Mouse (Mus musculus) kidney, adult 8-10 months (tissue): ENCODE data around the gene Wdr86.

ENCODE experiments used
- DNase-seq, 2 experiments: peaks; one replicate each; pipeline ENCODE4 v3.0.0; 2022

The Wdr86 gene

GRCm38 (mm10) chr5:24681436-24681835 is 49.1 kb downstream of the Wdr86 start:
- DNase-seq = no peak

DNA sequence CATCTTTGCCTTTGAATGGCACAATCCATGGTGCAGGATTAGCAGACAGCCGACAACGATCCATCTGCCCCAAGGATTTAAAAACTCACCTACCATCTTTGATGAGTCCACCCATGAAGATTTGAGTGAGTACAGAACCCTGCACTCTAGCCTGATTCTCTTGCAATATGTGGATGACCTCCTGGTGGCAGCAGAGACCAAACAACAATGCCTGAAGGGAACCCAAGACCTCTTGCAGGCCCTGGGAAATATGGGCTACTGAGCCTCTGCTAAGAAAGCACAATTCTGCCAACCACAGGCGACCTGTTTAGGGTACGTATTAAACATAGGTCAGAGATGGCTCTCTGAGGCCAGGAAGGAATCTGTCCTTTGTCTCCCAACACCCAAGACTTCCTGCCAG is 56.3 kb downstream of the Wdr86 start:
- DNase-seq = peak; percentile 55 to 88
